Mouse (Mus musculus): Measurements from ENCODE around the gene Hat1. TPM values are rescaled to one million over a fixed set of nuclear protein-coding genes. Genes with fewer than 3 reads are reported as not detected.

Hat1 gene
- polyA plus RNA-seq, 1 experiment: 12.9 TPM

DNA sequence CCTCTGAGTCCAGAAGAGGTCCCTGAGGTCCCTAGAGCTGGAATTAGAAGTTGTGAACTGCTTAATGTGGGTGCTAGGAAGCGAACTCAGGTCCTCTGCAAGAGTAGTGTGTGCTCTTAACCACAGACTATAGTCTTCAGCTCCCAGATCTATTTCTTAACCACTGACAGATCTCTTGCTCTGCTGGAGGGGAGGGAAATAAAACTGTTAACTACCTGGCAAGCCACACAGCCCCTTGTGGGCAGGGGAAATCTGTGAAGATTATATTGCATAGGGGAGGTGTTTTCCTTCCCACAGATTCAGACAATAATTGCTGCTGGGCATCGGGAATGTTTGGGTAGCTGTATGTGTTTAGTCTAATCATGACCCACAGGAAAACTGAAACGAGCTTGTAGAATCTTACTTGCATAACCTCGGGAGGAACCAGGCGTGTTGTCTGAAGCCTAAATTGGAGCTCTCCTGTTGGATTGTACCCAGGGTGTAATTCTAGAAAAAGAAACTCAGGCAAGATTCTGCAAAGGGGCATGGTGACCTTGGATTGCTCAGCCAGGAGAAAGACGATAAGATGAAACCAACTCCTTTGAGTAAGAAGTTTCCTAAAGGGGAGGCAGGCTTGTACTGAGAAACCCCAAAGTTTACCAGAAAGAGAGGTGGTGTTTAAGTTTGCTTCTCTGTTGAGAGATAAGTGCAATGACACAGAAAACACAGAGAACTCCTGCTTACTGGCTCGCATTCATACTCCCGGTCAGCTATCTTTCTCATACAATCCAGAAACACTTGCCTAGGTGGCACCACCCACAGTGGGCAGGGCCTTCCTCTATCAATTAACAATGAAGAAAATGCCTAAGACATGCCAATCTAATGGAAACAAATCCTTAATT lies 14.2 kb upstream of the Hat1 start:
- Histone ChIP-seq H3K4me3 (ENCODE audit: control insufficient read depth, insufficient read depth, low read length) (no peak overlapping the region), H3K4me1 (replicated peaks; ENCODE audit: control insufficient read depth, insufficient read depth, low read length) (0 out of 2 replicates have a peak, but pooled peaks cover 7% of the 10 kb centered on the region), H3K36me3 (ENCODE audit: control insufficient read depth, insufficient read depth, low read length) (no peaks in the 10 kb centered on the region), H3K27me3 (ENCODE audit: control insufficient read depth, insufficient read depth, low read length) (no peaks in the 10 kb centered on the region), H3K27ac (ENCODE audit: control insufficient read depth, insufficient read depth, low read length) (no peak overlapping the region)
- 54% methylated on average over 8 of the region's 8 CpGs for WGBS
- no peak for DNase-seq
- no peak for TF ChIP-seq POLR2A (IDR thresholded peaks at IDR 0.05; ENCODE audit: control insufficient read depth, extremely low read depth, insufficient read depth, low read length, poor library complexity)
- no peak for TF ChIP-seq CTCF (IDR thresholded peaks at IDR 0.05; ENCODE audit: borderline replicate concordance, control insufficient read depth, extremely low read depth, insufficient read depth, low read length, poor library complexity)

DNA sequence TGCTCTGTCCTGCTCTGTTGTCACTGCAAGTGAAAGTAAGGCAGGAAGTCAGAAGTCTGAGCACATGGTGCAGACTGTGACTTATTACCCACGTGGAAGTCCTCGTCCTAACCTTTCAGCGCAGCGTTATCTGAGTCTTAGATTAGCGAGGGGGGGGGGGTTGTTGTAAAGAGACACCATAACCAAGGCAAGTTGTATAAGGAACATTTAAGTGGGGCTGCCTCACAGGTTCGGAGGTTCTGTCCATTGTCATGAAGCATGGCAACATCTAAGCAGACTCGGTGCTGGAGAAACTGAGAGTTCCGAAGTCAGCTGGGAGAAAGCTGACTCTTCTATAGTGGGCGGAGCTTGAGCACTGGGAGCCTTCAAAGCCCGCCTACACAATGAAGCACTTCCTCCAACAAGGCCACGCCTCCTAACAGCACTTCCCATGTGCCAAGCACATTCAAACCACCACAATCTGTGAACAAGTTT lies 12.3 kb upstream of the Hat1 start:
- 75% methylated on average over 11 of the region's 11 CpGs for WGBS
- TF ChIP-seq POLR2A (IDR thresholded peaks at IDR 0.05; ENCODE audit: control insufficient read depth, extremely low read depth, insufficient read depth, low read length, poor library complexity): no peak
- no peak for TF ChIP-seq CTCF (IDR thresholded peaks at IDR 0.05; ENCODE audit: borderline replicate concordance, control insufficient read depth, extremely low read depth, insufficient read depth, low read length, poor library complexity)
- Histone ChIP-seq H3K36me3 (ENCODE audit: control insufficient read depth, insufficient read depth, low read length) (no peaks in the 10 kb centered on the region), H3K27me3 (ENCODE audit: control insufficient read depth, insufficient read depth, low read length) (no peaks in the 10 kb centered on the region), H3K4me1 (replicated peaks; ENCODE audit: control insufficient read depth, insufficient read depth, low read length) (0 out of 2 replicates have a peak, but pooled peaks cover 7% of the 10 kb centered on the region), H3K27ac (ENCODE audit: control insufficient read depth, insufficient read depth, low read length) (no peak overlapping the region), H3K4me3 (ENCODE audit: control insufficient read depth, insufficient read depth, low read length) (no peak overlapping the region)
- DNase-seq: no peak

DNA sequence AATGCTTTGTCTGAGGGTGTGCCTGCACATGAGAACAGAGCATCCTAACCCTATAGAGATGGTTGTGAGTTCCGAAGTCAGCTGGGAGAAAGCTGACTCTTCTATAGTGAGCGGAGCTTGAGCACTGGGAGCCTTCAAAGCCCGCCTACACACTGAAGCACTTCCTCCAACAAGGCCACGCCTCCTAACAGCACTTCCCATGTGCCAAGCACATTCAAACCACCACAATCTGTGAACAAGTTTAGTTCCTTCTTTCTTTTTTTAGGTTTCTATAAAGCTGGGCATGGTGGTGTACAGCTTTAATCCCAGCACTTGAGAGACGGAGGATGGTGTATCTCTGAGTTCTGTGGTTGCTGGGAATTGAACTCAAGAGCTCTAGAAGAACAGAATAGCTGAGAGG lies 11.3 kb upstream of the Hat1 start:
- 30% methylated on average over 5 of the region's 5 CpGs for WGBS
- DNase-seq: no peak

DNA sequence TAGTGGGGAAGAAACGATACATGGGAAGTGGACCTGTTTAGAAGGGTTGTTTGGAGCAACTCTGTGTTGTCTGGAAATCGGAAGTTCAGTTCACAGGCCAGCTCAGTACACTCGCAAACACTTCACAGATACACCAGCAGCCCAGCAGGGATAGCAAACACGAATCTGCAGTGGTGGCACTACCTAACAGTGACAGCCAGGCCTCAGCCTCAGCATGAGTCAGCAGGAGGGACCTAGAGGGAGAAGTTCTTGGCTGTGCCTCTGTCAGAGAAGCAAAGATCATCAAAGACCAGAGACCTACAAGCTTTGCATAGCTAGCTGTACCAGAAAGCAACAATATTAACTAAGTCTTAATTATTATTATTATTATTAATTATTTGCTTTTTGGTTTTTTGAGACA lies 6.8 kb upstream of the Hat1 start:
- Histone ChIP-seq H3K36me3 (ENCODE audit: control insufficient read depth, insufficient read depth, low read length) (no peaks in the 10 kb centered on the region), H3K4me3 (ENCODE audit: control insufficient read depth, insufficient read depth, low read length) (no peak overlapping the region), H3K27ac (ENCODE audit: control insufficient read depth, insufficient read depth, low read length) (no peak overlapping the region), H3K4me1 (replicated peaks; ENCODE audit: control insufficient read depth, insufficient read depth, low read length) (0 out of 2 replicates have a peak, but pooled peaks cover 5% of the 10 kb centered on the region), H3K27me3 (ENCODE audit: control insufficient read depth, insufficient read depth, low read length) (no peaks in the 10 kb centered on the region)
- 76% methylated on average over 4 of the region's 4 CpGs for WGBS
- no peak for TF ChIP-seq CTCF (IDR thresholded peaks at IDR 0.05; ENCODE audit: borderline replicate concordance, control insufficient read depth, extremely low read depth, insufficient read depth, low read length, poor library complexity)
- no peak for TF ChIP-seq POLR2A (IDR thresholded peaks at IDR 0.05; ENCODE audit: control insufficient read depth, extremely low read depth, insufficient read depth, low read length, poor library complexity)
- no peak for DNase-seq

More for the DNA sequence above, 11.3 kb upstream of the Hat1 start:
- TF ChIP-seq POLR2A (IDR thresholded peaks at IDR 0.05; ENCODE audit: control insufficient read depth, extremely low read depth, insufficient read depth, low read length, poor library complexity): no peak
- no peak for TF ChIP-seq CTCF (IDR thresholded peaks at IDR 0.05; ENCODE audit: borderline replicate concordance, control insufficient read depth, extremely low read depth, insufficient read depth, low read length, poor library complexity)
- Histone ChIP-seq H3K4me3 (ENCODE audit: control insufficient read depth, insufficient read depth, low read length) (no peak overlapping the region), H3K27ac (ENCODE audit: control insufficient read depth, insufficient read depth, low read length) (no peak overlapping the region; the same call in 1 of the 2 replicates), H3K4me1 (replicated peaks; ENCODE audit: control insufficient read depth, insufficient read depth, low read length) (0 out of 2 replicates have a peak, but pooled peaks cover 7% of the 10 kb centered on the region), H3K36me3 (ENCODE audit: control insufficient read depth, insufficient read depth, low read length) (no peaks in the 10 kb centered on the region), H3K27me3 (ENCODE audit: control insufficient read depth, insufficient read depth, low read length) (no peaks in the 10 kb centered on the region)

DNA sequence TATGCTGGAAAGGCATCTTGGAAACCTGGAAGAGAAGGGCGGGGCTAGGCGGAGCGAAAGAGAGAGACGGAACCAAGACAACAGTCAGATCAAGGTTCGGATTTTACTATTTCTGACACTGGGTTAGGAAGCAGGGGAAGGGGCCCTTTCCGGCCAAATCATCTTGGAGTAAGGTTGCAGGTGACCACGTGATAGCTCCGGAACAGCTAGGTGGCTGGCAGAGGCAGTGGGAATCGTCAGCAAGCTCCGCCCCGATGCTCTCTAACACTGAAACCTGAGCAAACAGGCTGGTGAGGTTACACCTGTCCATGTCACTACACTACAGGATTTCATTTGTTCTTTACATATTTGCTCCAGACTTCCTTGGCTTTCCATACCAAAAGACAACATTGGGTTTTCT lies 4.9 kb upstream of the Hat1 start:
- no peak overlapping the region for H3K4me3 ChIP-seq (ENCODE audit: control insufficient read depth, insufficient read depth, low read length)
- WGBS: 89% methylated on average over 11 of the region's 11 CpGs
- H3K27me3 ChIP-seq (ENCODE audit: control insufficient read depth, insufficient read depth, low read length): no peaks in the 10 kb centered on the region
- no peaks in the 10 kb centered on the region for H3K4me1 ChIP-seq (replicated peaks; ENCODE audit: control insufficient read depth, insufficient read depth, low read length)
- no peaks in the 10 kb centered on the region for H3K36me3 ChIP-seq (ENCODE audit: control insufficient read depth, insufficient read depth, low read length)
- no peak overlapping the region for H3K27ac ChIP-seq (ENCODE audit: control insufficient read depth, insufficient read depth, low read length)
- DNase-seq: no peak
- TF ChIP-seq POLR2A (IDR thresholded peaks at IDR 0.05; ENCODE audit: control insufficient read depth, extremely low read depth, insufficient read depth, low read length, poor library complexity) (no peak), CTCF (IDR thresholded peaks at IDR 0.05; ENCODE audit: borderline replicate concordance, control insufficient read depth, extremely low read depth, insufficient read depth, low read length, poor library complexity) (no peak)

DNA sequence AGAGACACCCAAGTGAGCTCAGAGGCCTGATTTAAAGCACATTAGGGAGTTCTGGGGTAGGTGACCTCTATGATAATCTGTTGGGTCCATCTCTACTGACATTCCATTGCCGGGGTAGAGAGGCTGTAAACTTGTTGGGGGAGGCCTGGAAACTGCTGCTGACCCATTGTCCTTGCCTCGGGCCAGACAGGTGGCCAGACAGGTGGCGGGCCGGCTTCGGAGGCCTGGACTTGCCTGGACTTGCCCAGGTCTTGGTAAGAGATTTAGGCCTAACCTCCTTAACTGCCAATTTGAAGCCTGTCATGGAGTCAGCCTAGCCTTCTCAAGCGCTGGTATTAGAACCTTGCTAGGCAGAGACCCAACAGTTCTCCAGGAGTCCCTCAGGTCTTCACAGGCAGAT lies 992 bp upstream of the Hat1 start:
- Histone ChIP-seq H3K36me3 (ENCODE audit: control insufficient read depth, insufficient read depth, low read length) (no peaks in the 10 kb centered on the region), H3K27ac (ENCODE audit: control insufficient read depth, insufficient read depth, low read length) (no peak overlapping the region), H3K27me3 (ENCODE audit: control insufficient read depth, insufficient read depth, low read length) (no peaks in the 10 kb centered on the region), H3K4me1 (replicated peaks; ENCODE audit: control insufficient read depth, insufficient read depth, low read length) (no peaks in the 10 kb centered on the region; the same call in 1 of the 2 replicates), H3K4me3 (ENCODE audit: control insufficient read depth, insufficient read depth, low read length) (no peak overlapping the region)
- 95% methylated on average over 6 of the region's 6 CpGs for WGBS
- no peak for TF ChIP-seq POLR2A (IDR thresholded peaks at IDR 0.05; ENCODE audit: control insufficient read depth, extremely low read depth, insufficient read depth, low read length, poor library complexity)
- no peak for DNase-seq
